Mouse (Mus musculus) embryo, embryonic 10.5 days (tissue): Measurements from ENCODE around the gene Calr3.

Source experiments
- DNase-seq: peaks from one replicate; pipeline ENCODE4 v3.0.0-alpha.2; 2015; ENCODE audit warnings: low spot score

Gene Calr3

GRCm38 (mm10) chr8:72438248-72439015, 5.2 kb downstream of the Calr3 start:
- DNase-seq: no peak

GRCm38 (mm10) chr8:72434952-72435351, 8.7 kb downstream of the Calr3 start:
- DNase-seq: no peak

- peak; percentile 24 for DNase-seq
These were observed 14.0 kb downstream of the Calr3 start for GRCm38 (mm10) chr8:72429676-72430075.

- DNase-seq: peak; percentile 23
These were observed 20.7 kb downstream of the Calr3 start for GRCm38 (mm10) chr8:72422926-72423325.

GRCm38 (mm10) chr8:72421362-72422335, 22.0 kb downstream of the Calr3 start, which contains the start of gene Eps15l1:
Gene Eps15l1, minus strand, starts transcription at chr8:72421460.
- DNase-seq: peak; percentile 99

GRCm38 (mm10) chr8:72420571-72421361, 22.9 kb downstream of the Calr3 start:
- peak; percentile 55 for DNase-seq

- no peak for DNase-seq
These were observed 25.6 kb downstream of the Calr3 start for GRCm38 (mm10) chr8:72418073-72418472.

- no peak for DNase-seq
These were observed 28.4 kb downstream of the Calr3 start for GRCm38 (mm10) chr8:72415252-72415651.

- no peak for DNase-seq
These were observed 29.8 kb downstream of the Calr3 start for GRCm38 (mm10) chr8:72413839-72414238.

- no peak for DNase-seq
These were observed 34.2 kb downstream of the Calr3 start for GRCm38 (mm10) chr8:72409443-72409842.

- no peak for DNase-seq
These were observed 35.8 kb downstream of the Calr3 start for GRCm38 (mm10) chr8:72407878-72408277.

GRCm38 (mm10) chr8:72402981-72403380, 40.7 kb downstream of the Calr3 start:
- DNase-seq: no peak

GRCm38 (mm10) chr8:72401381-72401780, 42.3 kb downstream of the Calr3 start:
- no peak for DNase-seq

GRCm38 (mm10) chr8:72385737-72386136, 57.9 kb downstream of the Calr3 start:
- no peak for DNase-seq

- no peak for DNase-seq
These were observed 61.3 kb downstream of the Calr3 start for GRCm38 (mm10) chr8:72382395-72382794.

- no peak for DNase-seq
These were observed 63.0 kb downstream of the Calr3 start for GRCm38 (mm10) chr8:72380656-72381055.

- DNase-seq: no peak
These were observed 66.8 kb downstream of the Calr3 start for GRCm38 (mm10) chr8:72376900-72377299.

- no peak for DNase-seq
These were observed 67.4 kb downstream of the Calr3 start for GRCm38 (mm10) chr8:72376309-72376708.

- no peak for DNase-seq
These were observed 68.5 kb downstream of the Calr3 start for GRCm38 (mm10) chr8:72375161-72375560.
